Mouse (Mus musculus): Measurements from ENCODE around the gene Sphk1. TPM values are rescaled to one million over a fixed set of nuclear protein-coding genes. Genes with fewer than 3 reads are reported as not detected.

Sphk1 gene
- polyA plus RNA-seq, 1 experiment from 2014 or later: 2.6 TPM

- WGBS: 50% methylated on average over 6 of the region's 6 CpGs
- Histone ChIP-seq H3K4me2 (no peak overlapping the region), H3K4me1 (peaks cover 24% of the 10 kb centered on the region), H3K36me3 (no peaks in the 10 kb centered on the region), H3K27ac (replicated peaks) (no peak overlapping the region), H3K9me3 (no peaks in the 10 kb centered on the region), H3K4me3 (no peak overlapping the region), H3K27me3 (replicated peaks) (peaks cover 15% of the 10 kb centered on the region), H3K9ac (no peak overlapping the region)
- no peak for ATAC-seq (ENCODE audit: extremely low read depth, insufficient number of reproducible peaks, low FRiP score, low TSS enrichment)
Measured at GRCm38 (mm10) chr11:116585682-116586081, 55.0 kb downstream of the Sphk1 start.

Other genes with a start within 250 kb of the Sphk1 start
- not detected in 2 replicates for gene Galr2, start 250.0 kb upstream of the Sphk1 start, polyA plus RNA-seq (2015; fragmentation: Nextera tagmentation; extraction: Ambion mirVana)
- gene Exoc7, start 223.7 kb upstream of the Sphk1 start, polyA plus RNA-seq (2015; fragmentation: Nextera tagmentation; extraction: Ambion mirVana): 45.0 and 46.0 TPM in 2 replicates
- gene Foxj1, start 195.5 kb upstream of the Sphk1 start, polyA plus RNA-seq (2015; fragmentation: Nextera tagmentation; extraction: Ambion mirVana): 0.09 and 0.14 TPM in 2 replicates
- gene Rnf157, start 117.9 kb upstream of the Sphk1 start, polyA plus RNA-seq (2015; fragmentation: Nextera tagmentation; extraction: Ambion mirVana): 4.0 and 6.1 TPM in 2 replicates
- 31.0 and 32.3 TPM in 2 replicates for gene Ubald2, start 96.8 kb upstream of the Sphk1 start, polyA plus RNA-seq (2015; fragmentation: Nextera tagmentation; extraction: Ambion mirVana)
- gene Qrich2, start 64.7 kb upstream of the Sphk1 start, polyA plus RNA-seq (2015; fragmentation: Nextera tagmentation; extraction: Ambion mirVana): not detected in 2 replicates
- 90.2 and 102 TPM in 2 replicates for gene Prpsap1, start 36.7 kb upstream of the Sphk1 start, polyA plus RNA-seq (2015; fragmentation: Nextera tagmentation; extraction: Ambion mirVana)
- gene Ube2o, start 50.5 kb downstream of the Sphk1 start, polyA plus RNA-seq (2015; fragmentation: Nextera tagmentation; extraction: Ambion mirVana): 7.9 and 8.3 TPM in 2 replicates
- not detected in 2 replicates for gene Aanat, start 55.5 kb downstream of the Sphk1 start, polyA plus RNA-seq (2015; fragmentation: Nextera tagmentation; extraction: Ambion mirVana)
- gene Rhbdf2, start 96.1 kb downstream of the Sphk1 start, polyA plus RNA-seq (2015; fragmentation: Nextera tagmentation; extraction: Ambion mirVana): 7.2 and 8.0 TPM in 2 replicates
- 0.51 and 0.93 TPM in 2 replicates for gene Prcd, start 122.6 kb downstream of the Sphk1 start, polyA plus RNA-seq (2015; fragmentation: Nextera tagmentation; extraction: Ambion mirVana)
- gene Cygb, start 123.4 kb downstream of the Sphk1 start, polyA plus RNA-seq (2015; fragmentation: Nextera tagmentation; extraction: Ambion mirVana): 2.6 TPM in 2 replicates
- gene St6galnac1, start 244.6 kb downstream of the Sphk1 start, polyA plus RNA-seq (2015; fragmentation: Nextera tagmentation; extraction: Ambion mirVana): not detected in 2 replicates

Data from heart, embryonic 13.5 days (tissue).